Mouse (Mus musculus): Measurements from ENCODE around the gene Rbm5.

Rbm5 gene

GRCm38 (mm10) chr9:107701594-107701993 is 69.2 kb downstream of the Rbm5 start:
- no peak for DNase-seq (ENCODE audit: low spot score in 2 of 2)

GRCm38 (mm10) chr9:107700114-107700571 is 70.7 kb downstream of the Rbm5 start:
- no peak for DNase-seq (ENCODE audit: low spot score in 2 of 2)

- DNase-seq (ENCODE audit: low spot score in 2 of 2): no peak
Measured at GRCm38 (mm10) chr9:107699376-107699980, 71.3 kb downstream of the Rbm5 start.

GRCm38 (mm10) chr9:107698611-107699190 is 72.1 kb downstream of the Rbm5 start:
- DNase-seq (ENCODE audit: low spot score in 2 of 2): no peak

GRCm38 (mm10) chr9:107697811-107698521 is 72.8 kb downstream of the Rbm5 start:
- no peak for DNase-seq (ENCODE audit: low spot score in 2 of 2)

GRCm38 (mm10) chr9:107696845-107697610 is 73.8 kb downstream of the Rbm5 start:
- no peak for DNase-seq (ENCODE audit: low spot score in 2 of 2)

GRCm38 (mm10) chr9:107696106-107696479 is 74.7 kb downstream of the Rbm5 start:
- DNase-seq (ENCODE audit: low spot score in 2 of 2): no peak

GRCm38 (mm10) chr9:107695441-107696105 is 75.2 kb downstream of the Rbm5 start:
- DNase-seq (ENCODE audit: low spot score in 2 of 2): no peak

- no peak for DNase-seq (ENCODE audit: low spot score in 2 of 2)
Measured at GRCm38 (mm10) chr9:107694627-107695026, 76.2 kb downstream of the Rbm5 start.

GRCm38 (mm10) chr9:107693433-107693987 is 77.3 kb downstream of the Rbm5 start:
- no peak for DNase-seq (ENCODE audit: low spot score in 2 of 2)

GRCm38 (mm10) chr9:107692785-107693184 is 78.0 kb downstream of the Rbm5 start:
- no peak for DNase-seq (ENCODE audit: low spot score in 2 of 2)

- no peak for DNase-seq (ENCODE audit: low spot score in 2 of 2)
Measured at GRCm38 (mm10) chr9:107690391-107690790, 80.4 kb downstream of the Rbm5 start.
